Mouse (Mus musculus) small intestine, adult 2 months (tissue): ENCODE measurements around the gene Gngt1. TPM values are rescaled to one million over a fixed set of nuclear protein-coding genes. Genes with fewer than 3 reads are reported as not detected.

Source experiments
- H3K27ac ChIP-seq: fragments of 200-500 bp; 2 replicates; pipeline ENCODE4 v1.5.1; 2012; ENCODE audit warnings: low read depth, low read length, control low read depth, inconsistent platforms; ENCODE audit not compliant: insufficient read depth
- H3K27me3 ChIP-seq: fragments of 200-500 bp; 2 replicates; pipeline ENCODE4 v1.6.1; 2012; ENCODE audit warnings: mild to moderate bottlenecking, moderate library complexity, low read length, inconsistent platforms; ENCODE audit not compliant: control insufficient read depth, insufficient read depth
- H3K36me3 ChIP-seq: fragments of 200-500 bp; 2 replicates; pipeline ENCODE4 v1.6.1; 2012; ENCODE audit warnings: mild to moderate bottlenecking, low read length, control low read depth, inconsistent platforms; ENCODE audit not compliant: control insufficient read depth, insufficient read depth
- H3K4me1 ChIP-seq: fragments of 200-500 bp; 2 replicates; pipeline ENCODE4 v1.6.1; 2012; ENCODE audit warnings: low read length, inconsistent platforms, mixed read lengths; ENCODE audit not compliant: control insufficient read depth, insufficient read depth, insufficient read length
- H3K4me3 ChIP-seq: fragments of 200-500 bp; 2 replicates; pipeline ENCODE4 v1.5.1; 2012; ENCODE audit warnings: low read depth, mild to moderate bottlenecking, control low read depth, inconsistent platforms, low read length, moderate library complexity
- CTCF ChIP-seq: fragments of 200-500 bp; IDR thresholded peaks from 2 replicates; pipeline ENCODE4 v1.5.1; 2012; ENCODE audit warnings: low read depth, mild to moderate bottlenecking, control low read depth, inconsistent platforms, low read length, moderate library complexity, mixed read lengths; ENCODE audit not compliant: insufficient replicate concordance, insufficient read length; ENCODE audit errors: extremely low read depth
- POLR2A ChIP-seq: fragments of 200-500 bp; IDR thresholded peaks from 2 replicates; pipeline ENCODE4 v1.6.1; 2012; ENCODE audit warnings: low read depth, mild to moderate bottlenecking, control low read depth, inconsistent platforms, low read length, moderate library complexity
- WGBS: fragments of 180-500 bp; shearing (Covaris S2); methylation state at CpG from one replicate; pipeline ENCODE4 v1.1.7; 2018; 5-methylcytosine and 5-hydroxymethylcytosine counted together
- polyA plus RNA-seq: library from polyadenylated mRNA; depleted of rRNA; stranded (reverse); fragments of >200 nt; gene quantifications from 2 replicates; pipeline ENCODE4 v1.2.3, GENCODE M21; 2012

Gngt1 gene
- polyA plus RNA-seq, 1 experiment = not detected

GRCm38 (mm10) chr6:3999296-3999695 lies 5.7 kb downstream of the Gngt1 start:
- 85% methylated on average over 6 of the region's 6 CpGs for WGBS
- TF ChIP-seq CTCF = no peak
- no peak for TF ChIP-seq POLR2A
- Histone ChIP-seq H3K4me3 (no peak overlapping the region), H3K27me3 (no peaks in the 10 kb centered on the region), H3K27ac (no peak overlapping the region), H3K36me3 (no peaks in the 10 kb centered on the region), H3K4me1 (no peaks in the 10 kb centered on the region)

DNA sequence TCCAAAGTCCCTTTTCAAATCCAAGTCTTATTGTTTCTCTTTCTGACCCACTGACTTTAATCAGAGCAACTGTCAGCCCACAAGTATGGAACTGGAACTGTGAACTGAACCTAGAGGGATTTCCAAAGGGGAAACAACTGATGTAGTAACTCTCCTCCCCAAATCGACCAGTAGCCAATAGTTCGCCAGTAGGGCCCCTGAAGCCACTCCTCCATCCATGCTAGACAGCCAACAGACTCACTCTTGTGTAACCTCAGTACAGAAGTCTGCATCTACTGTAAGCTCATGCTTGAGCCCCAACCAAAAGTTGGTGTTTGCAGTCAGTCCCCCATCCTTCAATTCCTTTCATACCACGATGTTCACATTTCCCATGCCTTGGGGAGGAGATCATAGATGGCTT lies 7.1 kb downstream of the Gngt1 start:
- WGBS = 71% methylated on average over 3 of the region's 3 CpGs
- H3K27ac ChIP-seq = no peak overlapping the region
- TF ChIP-seq CTCF = no peak
- no peak for TF ChIP-seq POLR2A

DNA sequence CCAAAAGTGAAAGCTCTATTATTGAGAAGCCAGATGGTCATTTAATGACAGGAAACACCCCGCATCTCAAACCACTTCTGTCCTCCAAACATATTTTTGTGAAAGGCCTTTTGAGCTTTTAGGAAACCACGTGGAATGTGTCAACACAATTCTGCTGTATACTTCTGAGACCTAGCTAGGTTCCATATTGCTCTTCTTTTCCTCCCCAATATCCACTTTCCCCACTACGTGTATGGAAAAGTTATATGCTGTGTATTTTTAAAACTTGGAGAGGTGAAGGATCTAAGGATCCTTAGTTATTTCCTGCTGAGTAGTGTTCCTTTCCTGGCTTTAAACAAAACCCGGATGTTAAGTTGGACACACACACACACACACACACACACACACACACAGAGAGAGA lies 9.9 kb downstream of the Gngt1 start:
- Histone ChIP-seq H3K4me3 (peak overlapping the region; percentile 66; the same call in 1 of the 2 replicates), H3K36me3 (no peaks in the 10 kb centered on the region), H3K4me1 (no peaks in the 10 kb centered on the region), H3K27ac (peak overlapping the region; percentile 20), H3K27me3 (no peaks in the 10 kb centered on the region)
- TF ChIP-seq CTCF (no peak), POLR2A (no peak)
- WGBS = 31% methylated on average over 4 of the region's 4 CpGs

More for the DNA sequence above, 7.1 kb downstream of the Gngt1 start:
- no peaks in the 10 kb centered on the region for H3K36me3 ChIP-seq
- no peaks in the 10 kb centered on the region for H3K27me3 ChIP-seq
- H3K4me3 ChIP-seq = no peak overlapping the region
- H3K4me1 ChIP-seq = no peaks in the 10 kb centered on the region

GRCm38 (mm10) chr6:4003890-4004306 lies 10.3 kb downstream of the Gngt1 start, which contains the start of gene Gng11:
Gng11 (plus strand) TSS chr6:4003904.
- TF ChIP-seq POLR2A = no peak
- no peak for TF ChIP-seq CTCF
- H3K27me3 ChIP-seq = no peaks in the 10 kb centered on the region
- H3K27ac ChIP-seq = peak within 1 kb of the TSS; percentile 65
- H3K36me3 ChIP-seq = no peaks in the 10 kb centered on the region
- H3K4me1 ChIP-seq = no peaks in the 10 kb centered on the region
- H3K4me3 ChIP-seq = peak within 1 kb of the TSS; percentile 66
- 1% methylated on average over 19 of the region's 19 CpGs for WGBS

DNA sequence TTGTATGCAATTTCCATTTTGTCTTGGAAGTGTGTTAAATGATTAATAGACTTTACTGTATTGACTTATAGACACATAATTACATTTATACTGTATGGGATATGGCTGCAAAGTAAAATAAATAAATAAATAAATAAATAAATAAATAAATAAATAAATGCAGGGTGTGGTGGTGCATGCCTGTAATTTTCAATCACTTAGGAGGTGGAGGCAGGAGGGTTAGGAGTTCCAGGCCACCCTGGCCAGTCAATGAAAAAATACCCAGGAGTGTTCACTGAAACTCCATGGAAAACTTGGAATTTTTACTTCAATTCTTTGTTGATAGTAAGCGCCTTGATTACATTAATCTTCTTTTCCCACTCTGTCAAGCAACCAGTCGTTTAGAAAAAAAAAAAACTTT lies 11.2 kb downstream of the Gngt1 start:
- Histone ChIP-seq H3K36me3 (no peaks in the 10 kb centered on the region), H3K27ac (no peak overlapping the region), H3K4me1 (no peaks in the 10 kb centered on the region), H3K4me3 (no peak overlapping the region), H3K27me3 (no peaks in the 10 kb centered on the region)
- 66% methylated on average over 2 of the region's 2 CpGs for WGBS
- TF ChIP-seq POLR2A (no peak), CTCF (no peak)

DNA sequence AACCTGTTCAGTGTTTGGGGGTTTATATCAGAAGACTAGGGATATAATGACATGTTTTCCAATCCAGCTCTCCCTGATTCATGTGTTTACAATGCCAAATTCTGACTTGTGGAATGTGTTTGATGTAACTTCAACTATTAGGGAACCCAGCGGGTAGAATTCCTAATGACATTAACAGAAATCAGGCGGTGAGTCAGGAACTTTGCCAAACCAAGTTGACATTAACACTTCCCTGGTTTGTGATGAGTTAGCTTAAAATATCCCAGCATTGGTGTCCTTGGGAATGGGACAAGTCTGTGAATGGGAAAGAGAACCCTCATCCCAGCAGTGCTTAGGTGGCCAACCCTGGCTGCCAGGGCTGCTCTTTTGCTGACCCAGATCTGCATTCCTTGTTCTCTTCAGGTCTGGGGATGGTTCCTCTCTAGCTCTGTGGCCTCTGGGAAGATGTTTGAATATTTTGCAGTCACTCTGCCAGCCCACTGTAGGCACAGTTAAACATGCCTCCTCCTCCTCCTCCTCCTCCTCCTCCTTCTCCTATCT lies 15.0 kb downstream of the Gngt1 start:
- Histone ChIP-seq H3K4me3 (no peak overlapping the region), H3K27me3 (no peaks in the 10 kb centered on the region), H3K4me1 (no peaks in the 10 kb centered on the region), H3K27ac (no peak overlapping the region), H3K36me3 (no peaks in the 10 kb centered on the region)
- WGBS = 76% methylated on average over 2 of the region's 2 CpGs
- TF ChIP-seq POLR2A (no peak), CTCF (no peak)

GRCm38 (mm10) chr6:4009548-4009947 lies 16.0 kb downstream of the Gngt1 start:
- Histone ChIP-seq H3K27ac (no peak overlapping the region), H3K36me3 (no peaks in the 10 kb centered on the region), H3K4me3 (no peak overlapping the region), H3K4me1 (no peaks in the 10 kb centered on the region), H3K27me3 (no peaks in the 10 kb centered on the region)
- TF ChIP-seq POLR2A (no peak), CTCF (no peak)
